Mouse (Mus musculus) frontal cortex, postnatal 25 days (tissue): ENCODE results near the gene Pla2g2d.

ENCODE experiments used
- DNase-seq, 2 experiments: peaks; one replicate each; pipeline ENCODE4 v3.0.0; 2022; ENCODE audit warnings: low spot score in 2 of 2

Gene Pla2g2d

DNA sequence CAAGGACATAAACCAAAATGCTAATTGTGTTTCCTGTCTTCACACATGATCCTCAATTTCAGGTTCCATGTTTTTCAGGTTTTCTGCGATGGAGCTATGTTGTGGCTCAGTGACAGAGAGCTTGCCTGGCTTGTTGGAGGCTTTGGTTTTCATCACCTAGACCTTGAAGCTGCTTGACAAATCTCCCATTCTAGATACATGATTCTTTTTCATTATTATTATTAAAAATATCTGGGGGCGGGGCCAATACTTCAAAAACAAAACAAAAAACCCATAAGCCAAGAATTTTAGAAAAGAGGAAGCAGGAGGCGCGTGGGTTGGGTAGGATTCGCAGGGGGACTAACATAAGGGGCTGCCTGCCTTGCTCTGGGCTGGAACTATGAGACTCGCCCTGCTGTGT, at the start of gene Pla2g2d:
Gene Pla2g2d (plus strand): TSS at position 301 of the 400 bp plus-strand sequence.
- no peak for DNase-seq

DNA sequence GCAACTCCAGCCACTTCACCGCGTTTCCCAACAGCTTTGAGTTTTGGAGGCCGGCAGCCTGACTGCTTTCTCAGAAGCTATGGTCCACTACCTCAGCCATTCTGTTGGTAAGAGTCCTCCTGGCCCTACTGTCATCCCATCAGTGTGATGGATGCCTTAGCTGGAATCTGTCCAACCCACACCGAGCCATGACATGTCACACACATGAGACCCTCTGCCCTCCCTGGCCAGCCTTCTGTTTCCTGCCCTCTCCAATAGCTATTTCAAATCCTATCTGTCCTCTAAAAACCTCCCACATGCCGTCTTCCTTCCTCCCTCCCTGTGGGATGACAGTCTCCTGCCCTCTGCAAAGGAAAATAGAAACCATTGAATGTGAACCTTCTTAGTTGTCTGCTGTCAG, 49.8 kb upstream of the Pla2g2d start:
- DNase-seq = no peak

GRCm38 (mm10) chr4:138729018-138729703, 46.4 kb upstream of the Pla2g2d start:
- no peak for DNase-seq

- no peak for DNase-seq
These were observed 41.4 kb upstream of the Pla2g2d start for GRCm38 (mm10) chr4:138734105-138734504.

GRCm38 (mm10) chr4:138734863-138735262, 40.7 kb upstream of the Pla2g2d start:
- no peak for DNase-seq

GRCm38 (mm10) chr4:138737031-138737430, 38.5 kb upstream of the Pla2g2d start, which contains the start of gene Ubxn10:
TSS of gene Ubxn10 (minus strand) at chr4:138737167.
- DNase-seq = no peak

DNA sequence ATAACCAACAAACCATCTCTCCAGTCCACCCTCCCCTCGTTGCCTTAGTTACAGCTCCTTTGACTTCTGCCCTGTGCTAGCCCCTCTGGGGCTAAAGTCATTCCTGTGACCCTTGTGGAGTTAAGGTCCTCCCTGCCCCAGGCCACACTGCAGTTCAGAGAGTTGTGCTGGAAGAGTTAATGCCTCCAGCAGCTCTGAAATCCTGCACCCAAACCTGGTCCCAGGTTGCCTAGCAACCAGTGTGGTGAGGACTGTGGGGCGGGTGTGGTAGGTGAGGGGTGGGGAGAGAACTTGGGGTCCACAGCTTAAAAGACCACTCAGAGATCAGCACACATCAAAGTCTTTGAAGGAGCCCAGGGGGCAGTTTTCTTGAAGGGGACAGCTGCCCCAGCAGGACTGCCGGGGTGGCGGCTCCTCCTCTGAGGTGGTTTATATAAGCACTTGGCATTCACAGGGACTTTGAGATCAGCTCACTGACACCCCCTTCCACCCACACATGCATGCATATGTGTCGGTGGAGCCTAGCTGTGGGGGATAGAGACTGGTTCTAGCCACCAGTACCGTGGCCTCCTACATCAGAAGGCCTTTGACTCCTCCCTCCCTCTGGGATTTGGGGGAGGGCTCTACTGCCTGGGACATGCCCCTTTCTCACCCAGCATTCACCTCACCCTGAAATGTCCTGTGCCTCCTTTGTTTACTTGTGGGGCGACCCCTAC, 36.2 kb upstream of the Pla2g2d start:
- DNase-seq = no peak

DNA sequence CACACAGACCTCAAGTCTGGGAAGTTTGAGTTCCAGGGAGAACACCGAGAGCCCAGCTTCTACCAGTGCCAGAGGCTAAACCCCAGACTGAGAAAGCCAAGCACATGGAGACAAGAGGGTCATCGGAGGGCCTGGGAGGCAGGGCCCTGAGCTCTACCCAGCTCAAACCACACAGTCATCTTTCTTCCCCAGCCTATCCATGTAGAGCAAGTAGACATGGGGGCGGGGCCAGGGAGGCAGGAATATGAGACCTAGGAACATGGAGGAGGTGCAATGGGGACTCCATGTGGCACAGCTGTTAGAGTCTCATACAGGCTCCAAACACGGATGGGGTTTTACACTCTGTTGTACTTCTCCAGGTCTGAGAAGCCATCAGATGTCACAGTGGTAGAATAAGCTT, 29.7 kb upstream of the Pla2g2d start:
- DNase-seq = no peak

GRCm38 (mm10) chr4:138746866-138747265, 28.7 kb upstream of the Pla2g2d start:
- no peak for DNase-seq

DNA sequence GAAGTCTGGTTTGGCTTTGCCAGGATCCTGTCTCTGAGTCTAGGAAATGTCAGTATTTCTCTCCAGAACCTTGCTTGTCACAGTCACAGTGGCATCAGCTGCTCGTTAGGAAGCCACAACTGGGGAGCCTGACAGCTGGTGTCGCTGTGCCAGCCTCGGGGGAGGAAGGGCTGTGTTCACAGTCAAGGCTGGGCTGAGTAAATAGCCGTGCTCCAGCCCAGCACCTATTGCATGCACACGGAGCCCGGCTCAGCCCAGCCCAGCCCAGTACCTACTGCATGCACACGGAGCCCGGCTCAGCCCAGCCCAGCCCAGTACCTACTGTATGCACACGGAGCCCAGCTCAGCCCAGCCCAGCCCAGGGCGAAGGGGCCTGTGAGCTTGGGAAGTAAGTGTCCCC, 27.7 kb upstream of the Pla2g2d start:
- DNase-seq = no peak

DNA sequence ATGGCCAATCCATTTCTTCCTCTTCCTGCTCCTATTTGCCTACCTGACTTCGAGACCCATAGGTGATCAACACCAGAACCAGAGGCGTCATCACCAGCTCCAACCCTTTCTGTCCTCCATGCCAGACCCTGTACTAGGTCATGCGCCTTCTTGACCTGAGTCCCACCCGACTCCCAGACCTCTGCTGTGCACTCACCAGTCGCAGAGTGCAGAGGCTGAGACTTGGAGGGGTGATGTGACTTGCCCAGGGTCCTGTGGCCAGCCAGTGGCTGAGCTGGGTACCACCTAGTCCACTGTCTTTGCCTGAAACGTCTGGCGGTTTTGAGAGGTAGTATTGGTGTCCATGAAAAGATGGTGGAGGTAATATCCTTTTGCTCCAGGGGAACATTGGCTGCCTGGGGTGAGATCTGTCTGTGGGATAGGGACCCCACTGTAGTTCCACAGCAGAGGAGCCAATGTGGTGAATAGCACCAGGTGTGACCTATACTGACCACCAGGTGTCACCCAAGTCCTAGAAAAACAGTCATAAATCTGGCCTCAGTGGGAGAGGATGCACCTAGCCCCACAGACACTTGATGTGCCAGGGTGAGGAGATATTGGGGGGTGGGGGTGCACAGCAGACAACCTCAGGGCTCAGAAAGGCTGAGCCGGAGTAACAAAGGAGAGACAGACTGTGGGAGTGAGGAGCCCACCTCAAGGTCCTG, 27.0 kb upstream of the Pla2g2d start:
- peak in 1 of 2 experiments; percentile 60 for DNase-seq

- no peak for DNase-seq
These were observed 22.9 kb upstream of the Pla2g2d start for GRCm38 (mm10) chr4:138752603-138753002.

GRCm38 (mm10) chr4:138753608-138754007, 21.9 kb upstream of the Pla2g2d start:
- DNase-seq = no peak

- DNase-seq = no peak
These were observed 21.1 kb upstream of the Pla2g2d start for GRCm38 (mm10) chr4:138754432-138754831.

DNA sequence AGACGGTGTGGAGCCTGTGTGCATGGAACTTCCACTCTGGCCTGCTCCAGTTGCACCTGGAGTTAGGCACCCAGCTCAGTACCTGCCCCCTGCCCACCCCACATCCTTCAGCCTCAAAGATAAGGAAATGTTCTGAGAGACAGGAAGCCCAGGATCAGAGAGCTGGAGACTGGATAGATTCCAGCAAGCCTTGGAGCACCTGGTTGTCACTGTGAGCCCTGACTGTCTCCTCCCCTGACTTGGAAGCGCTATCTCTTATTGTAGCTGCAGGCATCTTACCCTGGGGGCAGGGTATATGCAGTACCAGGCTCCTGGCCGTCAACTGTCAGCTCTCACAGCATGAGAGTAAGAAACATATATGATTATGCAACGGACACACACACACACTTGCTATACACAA, 20.1 kb upstream of the Pla2g2d start:
- no peak for DNase-seq

GRCm38 (mm10) chr4:138755983-138756382, 19.6 kb upstream of the Pla2g2d start:
- DNase-seq = no peak

DNA sequence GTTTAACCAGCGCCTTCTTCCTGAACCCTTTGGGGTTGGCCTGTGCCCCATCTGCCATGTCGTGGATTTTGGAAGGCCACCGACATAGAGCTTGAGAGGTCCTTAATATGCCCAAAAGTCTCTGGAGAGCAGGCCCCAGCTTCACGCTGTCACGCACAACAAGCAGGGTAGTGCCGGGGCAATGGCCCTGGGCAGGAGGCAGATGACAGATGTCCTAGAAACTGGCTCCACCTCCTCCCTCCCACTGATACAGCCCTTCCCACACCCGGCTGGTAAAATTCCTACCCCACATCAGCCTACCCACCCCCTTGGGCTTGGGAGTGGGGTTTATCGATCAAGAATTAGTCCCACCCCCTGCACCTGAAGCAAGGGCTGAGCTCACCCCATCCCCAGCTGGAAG, 18.1 kb upstream of the Pla2g2d start, which contains the start of gene Pla2g2f:
Gene Pla2g2f (minus strand): TSS at position 211 of the 400 bp plus-strand sequence.
- DNase-seq = no peak

- no peak for DNase-seq
These were observed 13.3 kb upstream of the Pla2g2d start for GRCm38 (mm10) chr4:138762266-138762665.

GRCm38 (mm10) chr4:138771970-138772369, 3.6 kb upstream of the Pla2g2d start:
- DNase-seq = no peak

DNA sequence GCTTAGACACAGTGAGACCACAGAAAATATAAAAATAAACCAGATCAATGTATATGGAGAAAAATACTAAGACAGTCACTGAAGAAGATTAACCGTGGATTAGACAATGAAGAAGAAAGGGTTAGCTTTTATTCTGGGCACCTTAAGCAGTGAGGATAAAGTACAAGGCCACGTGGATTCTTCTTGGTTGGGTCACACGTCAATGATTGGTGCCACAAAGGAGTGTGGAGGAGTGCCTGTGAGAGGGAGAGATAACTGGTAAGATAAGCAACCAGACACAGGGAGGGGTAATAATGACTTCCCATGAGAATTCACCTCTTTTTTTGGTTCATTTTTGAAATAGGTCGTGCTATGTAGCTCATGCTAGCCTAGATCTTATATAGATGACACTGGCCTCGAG, 3.1 kb upstream of the Pla2g2d start:
- DNase-seq = no peak

GRCm38 (mm10) chr4:138777417-138778407, 2.2 kb downstream of the Pla2g2d start:
- DNase-seq = no peak
